Mouse (Mus musculus) naive thymus-derived CD4-positive, alpha-beta T cell, adult 5 months (primary cell): ENCODE data around the gene Capza1. TPM values are rescaled to one million over a fixed set of nuclear protein-coding genes. Genes with fewer than 3 reads are reported as not detected.

Experiments
- polyA plus RNA-seq: library from polyadenylated mRNA; unstranded; fragments of 100-300 nt; shearing (Covaris generic); gene quantifications from one replicate; pipeline ENCODE4 v1.2.1, GENCODE M21; 2017

Capza1 gene
- 363 TPM for polyA plus RNA-seq

GRCm38 (mm10) chr3:104863786-104864650 is at the start of gene Capza1, which contains the start of gene St7l:
Capza1 (minus strand) TSS chr3:104864505.
St7l (plus strand) TSS chr3:104864005.

GRCm38 (mm10) chr3:104817991-104818748 is 46.1 kb downstream of the Capza1 start, which contains the start of gene Mov10:
Mov10 (minus strand) TSS chr3:104818563.

GRCm38 (mm10) chr3:104788075-104788474 is 76.2 kb downstream of the Capza1 start, which contains the start of gene Rhoc:
Rhoc (plus strand) TSS chr3:104788375.

GRCm38 (mm10) chr3:104781471-104781903 is 82.8 kb downstream of the Capza1 start, which contains the start of gene Fam19a3:
Fam19a3 (minus strand) TSS chr3:104781840.

GRCm38 (mm10) chr3:104780561-104781420 is 83.5 kb downstream of the Capza1 start, which contains the start of gene Ppm1j:
Ppm1j (plus strand) TSS chr3:104781056.

Other genes starting within 250 kb of the Capza1 start
- gene Slc16a1, start 225.8 kb downstream of the Capza1 start, polyA plus RNA-seq, result 39.8 TPM
- gene Ppm1j, start 83.4 kb downstream of the Capza1 start, polyA plus RNA-seq, result 40.3 TPM
- 1.4 TPM for gene Fam19a3, start 82.7 kb downstream of the Capza1 start, polyA plus RNA-seq
- gene Rhoc, start 76.1 kb downstream of the Capza1 start, polyA plus RNA-seq, result 3.4 TPM
- gene Mov10, start 45.9 kb downstream of the Capza1 start, polyA plus RNA-seq, result 16.1 TPM
- 46.2 TPM for gene St7l, start 500 bp downstream of the Capza1 start, polyA plus RNA-seq
- gene Wnt2b, start 97.4 kb upstream of the Capza1 start, polyA plus RNA-seq, result not detected
- not detected for gene Cttnbp2nl, start 188.6 kb upstream of the Capza1 start, polyA plus RNA-seq
- gene 4930564D02Rik, start 202.3 kb upstream of the Capza1 start, polyA plus RNA-seq, result not detected